Mouse (Mus musculus): ENCODE data around the gene Ccdc83.

- TF ChIP-seq CTCF (conservative IDR thresholded peaks at IDR 0.05; ENCODE audit: low read length) = no peak
- no peak for TF ChIP-seq NANOG (IDR thresholded peaks at IDR 0.05; ENCODE audit: borderline replicate concordance, low read length)
- TF ChIP-seq POU5F1 (IDR thresholded peaks at IDR 0.05; ENCODE audit: borderline replicate concordance, low read length) = no peak
These were observed 9.1 kb upstream of the Ccdc83 start for GRCm38 (mm10) chr7:90274561-90275100.

Data from E14TG2a.4 (cell line).